Mouse (Mus musculus) lung, adult 2 months (tissue): Measurements from ENCODE around the gene Prkar2b.

Source experiments
- CTCF ChIP-seq: fragments of 200-500 bp; IDR thresholded peaks from 2 replicates; pipeline ENCODE4 v1.5.1; 2011; ENCODE audit warnings: mild to moderate bottlenecking, low read length, control low read depth; ENCODE audit not compliant: insufficient read depth
- POLR2A ChIP-seq: fragments of 200-500 bp; IDR thresholded peaks from 2 replicates; pipeline ENCODE4 v1.6.1; 2011; ENCODE audit warnings: low read depth, mild to moderate bottlenecking, control low read depth, low read length, borderline replicate concordance; ENCODE audit errors: extremely low read depth

- TF ChIP-seq CTCF (no peak), POLR2A (no peak)
Observed at GRCm38 (mm10) chr12:31986463-31986862, 74.6 kb downstream of the Prkar2b start.
